Mouse (Mus musculus) limb, embryonic 15.5 days (tissue): ENCODE data around the gene Tnnc2. TPM values are rescaled to one million over a fixed set of nuclear protein-coding genes. Genes with fewer than 3 reads are reported as not detected.

Experiments
- polyA plus RNA-seq: library from polyadenylated mRNA; unstranded; fragments of >200 nt; fragmentation: Nextera tagmentation; extraction: Ambion mirVana; gene quantifications from 2 replicates; pipeline ENCODE4 v1.2.1, GENCODE M21; 2015

Tnnc2 gene
- polyA plus RNA-seq, 1 experiment from 2014 or later: 350 TPM

Other genes starting within 250 kb of the Tnnc2 start
- 18.3 and 31.2 TPM in 2 replicates for gene Wfdc2, start 217.6 kb downstream of the Tnnc2 start, polyA plus RNA-seq
- gene Spint3, start 206.5 kb downstream of the Tnnc2 start, polyA plus RNA-seq: not detected in 2 replicates
- 0.19 TPM in 1 of 2 replicates, not detected in the other for gene Wfdc6a, start 194.5 kb downstream of the Tnnc2 start, polyA plus RNA-seq
- gene Eppin, start 186.4 kb downstream of the Tnnc2 start, polyA plus RNA-seq: not detected in 2 replicates
- not detected in 2 replicates for gene Wfdc6b, start 166.4 kb downstream of the Tnnc2 start, polyA plus RNA-seq
- not detected in 2 replicates for gene Wfdc8, start 166.3 kb downstream of the Tnnc2 start, polyA plus RNA-seq
- not detected in 2 replicates for gene Wfdc16, start 141.2 kb downstream of the Tnnc2 start, polyA plus RNA-seq
- gene Wfdc10, start 123.9 kb downstream of the Tnnc2 start, polyA plus RNA-seq: not detected in 2 replicates
- not detected in 2 replicates for gene Wfdc9, start 123.4 kb downstream of the Tnnc2 start, polyA plus RNA-seq
- gene Wfdc11, start 105.9 kb downstream of the Tnnc2 start, polyA plus RNA-seq: not detected in 2 replicates
- gene Wfdc13, start 94.9 kb downstream of the Tnnc2 start, polyA plus RNA-seq: 0.18 TPM in 1 of 2 replicates, not detected in the other
- not detected in 2 replicates for gene Spint4, start 81.5 kb downstream of the Tnnc2 start, polyA plus RNA-seq
- gene Spint5, start 64.7 kb downstream of the Tnnc2 start, polyA plus RNA-seq: not detected in 2 replicates
- gene Wfdc3, start 34.0 kb downstream of the Tnnc2 start, polyA plus RNA-seq: 0.41 and 0.50 TPM in 2 replicates
- gene Dnttip1, start 34.0 kb downstream of the Tnnc2 start, polyA plus RNA-seq: 61.0 and 63.9 TPM in 2 replicates
- gene Ube2c, start 10.1 kb downstream of the Tnnc2 start, polyA plus RNA-seq: 293 and 311 TPM in 2 replicates
- gene Snx21, start 5.9 kb upstream of the Tnnc2 start, polyA plus RNA-seq: 33.8 and 40.5 TPM in 2 replicates
- gene Acot8, start 24.9 kb upstream of the Tnnc2 start, polyA plus RNA-seq: 16.8 and 20.7 TPM in 2 replicates
- 7.5 and 7.9 TPM in 2 replicates for gene Zswim3, start 25.1 kb upstream of the Tnnc2 start, polyA plus RNA-seq
- 19.4 and 20.1 TPM in 2 replicates for gene Zswim1, start 42.7 kb upstream of the Tnnc2 start, polyA plus RNA-seq
- gene Spata25, start 48.6 kb upstream of the Tnnc2 start, polyA plus RNA-seq: not detected in 2 replicates
- gene Ctsa, start 52.9 kb upstream of the Tnnc2 start, polyA plus RNA-seq: 178 and 187 TPM in 2 replicates
- gene Neurl2, start 53.5 kb upstream of the Tnnc2 start, polyA plus RNA-seq: 5.8 and 9.3 TPM in 2 replicates
- 57.1 and 61.8 TPM in 2 replicates for gene Pltp, start 77.7 kb upstream of the Tnnc2 start, polyA plus RNA-seq
- 62.9 and 67.5 TPM in 2 replicates for gene Pcif1, start 99.3 kb upstream of the Tnnc2 start, polyA plus RNA-seq
- gene Zfp335, start 131.8 kb upstream of the Tnnc2 start, polyA plus RNA-seq: 13.2 and 13.9 TPM in 2 replicates
- 22.2 and 52.4 TPM in 2 replicates for gene Mmp9, start 160.8 kb upstream of the Tnnc2 start, polyA plus RNA-seq
- 0.51 and 0.97 TPM in 2 replicates for gene Slc12a5, start 180.8 kb upstream of the Tnnc2 start, polyA plus RNA-seq